Mouse (Mus musculus) NIH3T3 (cell line): ENCODE data around the gene F2r.

ENCODE experiments used
- DNase-seq: peaks from one replicate; pipeline ENCODE4 v3.0.0-alpha.2; 2012; ENCODE audit warnings: low read depth

Gene F2r

DNA sequence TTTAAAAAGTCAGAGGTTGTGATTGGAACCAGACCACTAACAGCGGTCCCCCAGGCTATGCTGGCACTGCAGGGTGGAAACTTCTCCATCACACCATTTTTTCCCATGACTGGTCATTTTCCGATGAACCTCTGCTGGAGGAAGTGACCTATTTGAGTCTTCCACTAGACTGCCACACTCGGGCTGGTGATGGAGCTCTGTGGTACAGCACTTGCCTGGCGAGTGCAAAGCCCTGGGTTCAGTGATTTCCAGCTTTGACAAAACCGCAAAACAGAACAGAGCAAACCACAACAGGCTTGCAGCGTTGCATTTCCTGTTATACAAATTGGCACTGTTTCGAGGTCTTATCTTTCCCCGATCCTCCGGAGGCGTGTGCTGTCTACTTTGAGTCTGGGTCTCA is 25.4 kb downstream of the F2r start:
- no peak for DNase-seq

DNA sequence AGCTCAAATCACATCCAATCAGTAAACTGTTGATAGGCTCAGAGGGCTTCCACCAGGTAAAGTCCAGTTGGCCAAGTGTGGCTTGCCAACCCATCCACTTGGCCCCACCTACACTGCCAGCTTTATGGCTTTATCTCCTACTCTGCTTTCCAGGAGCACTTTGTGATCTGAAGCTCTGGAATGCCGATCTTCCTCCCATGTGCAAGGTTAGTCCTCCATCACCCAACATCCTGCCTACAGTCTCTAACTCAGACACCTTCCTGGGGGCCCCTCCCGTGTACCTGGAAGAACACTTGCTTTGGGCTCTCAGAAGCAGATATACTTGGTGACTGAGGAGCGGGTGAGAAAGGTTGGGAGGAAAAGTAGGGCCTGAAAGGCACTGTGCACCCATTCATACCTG is 26.7 kb downstream of the F2r start:
- DNase-seq, result no peak

DNA sequence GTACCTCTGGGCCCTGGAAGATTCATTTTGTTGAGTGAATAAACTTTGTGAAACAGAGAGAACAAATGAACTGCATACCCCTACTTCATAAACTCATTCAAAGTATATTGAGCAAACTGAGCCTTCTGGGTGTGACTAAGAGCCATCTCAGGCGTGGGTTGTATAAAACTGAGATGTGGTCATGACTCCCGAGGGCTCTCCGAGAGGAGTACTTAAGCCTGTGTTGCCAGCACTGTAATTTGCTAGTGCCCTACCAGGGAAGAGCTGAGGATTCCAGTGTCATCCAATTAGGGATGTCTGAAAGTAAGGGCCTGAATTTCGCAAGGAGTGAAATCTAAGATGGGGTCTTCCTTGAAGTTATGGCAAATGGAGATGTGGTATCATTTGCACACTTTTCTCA is 30.7 kb downstream of the F2r start:
- DNase-seq, result no peak

DNA sequence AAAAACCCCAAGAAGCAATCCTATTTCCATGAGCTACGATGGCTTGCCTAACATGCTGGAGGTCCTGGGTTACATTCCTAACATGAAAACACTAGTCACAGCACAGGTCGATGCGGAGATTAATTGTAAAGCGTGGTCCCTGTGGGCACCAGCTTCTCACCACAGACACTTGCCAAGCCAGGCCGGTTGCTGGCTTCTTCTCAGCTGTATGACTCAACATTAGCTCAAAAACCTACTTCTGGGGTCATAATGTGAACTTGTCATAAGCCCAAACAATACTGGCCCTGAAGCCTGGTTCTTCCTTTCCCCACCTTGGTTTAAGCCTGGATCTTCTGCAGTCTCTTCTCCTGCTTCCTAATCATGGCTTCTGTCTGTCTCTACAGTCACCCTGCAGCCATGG is 33.4 kb downstream of the F2r start:
- peak; percentile 39 for DNase-seq

DNA sequence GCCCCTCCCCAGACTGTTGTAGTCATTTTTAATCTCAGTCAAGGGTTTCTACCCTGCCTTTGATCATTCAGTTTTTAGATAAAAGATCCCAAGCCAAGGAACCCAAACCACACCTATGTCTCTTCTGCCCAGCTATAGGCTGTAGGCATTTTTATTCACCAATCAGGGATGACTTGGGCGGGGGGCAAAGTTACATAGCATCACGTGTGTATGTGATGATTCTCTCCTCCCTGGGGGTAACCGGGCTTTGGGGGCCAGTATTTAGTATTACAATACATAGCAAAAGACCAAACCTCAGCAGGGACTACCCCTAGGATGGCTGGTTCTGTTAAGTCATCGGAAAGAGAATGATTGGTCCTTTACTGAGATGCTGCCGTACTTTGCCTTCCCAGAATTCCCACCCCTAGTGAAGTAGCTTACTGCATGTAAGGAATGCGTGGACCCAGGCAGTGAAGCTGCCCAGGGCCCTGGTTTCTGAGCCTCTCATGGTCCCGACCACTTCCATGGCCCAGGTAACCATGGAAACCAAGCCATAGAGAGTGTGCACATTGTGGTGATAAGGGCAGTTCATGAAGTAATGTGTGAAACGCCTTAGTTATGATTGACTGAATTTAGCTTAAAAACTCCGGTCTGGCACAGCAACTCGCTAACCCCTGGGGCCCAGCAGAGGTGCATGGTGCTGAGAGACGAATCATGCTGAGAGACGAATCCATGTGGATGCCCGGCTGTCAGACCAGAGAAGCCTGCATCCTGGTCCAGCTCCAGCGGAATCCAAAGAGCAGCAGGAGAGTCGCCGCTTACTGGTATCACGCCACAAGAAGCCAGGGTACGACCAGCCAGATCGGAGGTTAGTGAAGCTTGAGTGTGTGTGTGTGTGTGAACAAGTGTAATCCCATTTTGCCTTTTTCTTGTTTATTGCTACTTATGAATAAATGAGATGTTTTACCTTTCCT is 34.8 kb downstream of the F2r start:
- DNase-seq, result no peak

DNA sequence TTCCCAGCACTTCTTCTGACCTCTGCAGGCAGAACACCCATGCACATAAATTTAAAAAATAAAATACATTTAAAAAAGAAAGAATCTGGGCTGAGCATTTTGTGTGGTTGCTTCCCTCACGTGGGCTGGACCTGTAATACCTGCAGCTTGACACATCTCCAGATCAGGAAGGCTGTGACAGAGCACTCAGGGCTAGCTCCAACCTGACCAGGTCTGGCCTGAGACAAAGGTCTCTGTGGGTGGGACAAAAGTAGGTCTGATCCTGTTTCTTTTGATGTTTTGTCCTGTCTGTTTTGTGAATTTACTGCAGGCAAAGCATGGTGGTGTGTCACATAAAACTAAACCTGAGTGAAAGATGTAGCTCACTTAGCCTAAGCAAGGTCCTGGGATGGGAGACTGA is 36.4 kb downstream of the F2r start:
- DNase-seq, result no peak

DNA sequence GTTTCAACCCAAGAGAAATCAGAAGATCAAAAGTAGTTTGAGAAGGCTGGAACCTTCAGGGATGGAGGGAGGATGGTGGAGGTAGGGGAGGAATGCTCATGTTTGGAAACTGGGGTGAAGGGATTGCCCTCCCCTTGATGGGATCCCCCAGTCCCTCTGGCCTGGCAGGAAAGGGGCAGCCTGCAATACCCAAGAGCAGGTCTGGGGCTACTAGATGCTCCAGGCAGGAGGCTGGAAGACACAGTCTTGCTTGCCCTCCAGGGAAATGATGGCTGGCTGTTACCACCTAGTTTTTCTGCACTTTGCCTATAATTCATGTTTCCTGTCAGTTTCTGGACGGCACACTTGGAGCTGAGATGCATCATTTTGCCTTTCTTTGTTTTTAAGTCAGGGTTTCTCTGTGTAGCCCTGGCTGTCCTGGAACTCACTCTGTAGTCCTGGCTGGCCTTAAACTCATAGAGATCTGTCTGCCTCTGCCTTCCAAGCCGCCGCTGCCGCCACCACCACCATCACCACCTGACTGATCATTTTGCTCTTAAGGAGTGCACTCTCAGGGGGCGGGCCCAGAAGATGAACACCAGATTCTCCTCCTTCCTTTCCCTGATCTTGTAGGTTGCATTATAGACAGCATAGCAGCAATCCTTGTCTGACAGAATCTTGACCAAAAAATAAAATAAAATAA is 40.1 kb downstream of the F2r start:
- no peak for DNase-seq

DNA sequence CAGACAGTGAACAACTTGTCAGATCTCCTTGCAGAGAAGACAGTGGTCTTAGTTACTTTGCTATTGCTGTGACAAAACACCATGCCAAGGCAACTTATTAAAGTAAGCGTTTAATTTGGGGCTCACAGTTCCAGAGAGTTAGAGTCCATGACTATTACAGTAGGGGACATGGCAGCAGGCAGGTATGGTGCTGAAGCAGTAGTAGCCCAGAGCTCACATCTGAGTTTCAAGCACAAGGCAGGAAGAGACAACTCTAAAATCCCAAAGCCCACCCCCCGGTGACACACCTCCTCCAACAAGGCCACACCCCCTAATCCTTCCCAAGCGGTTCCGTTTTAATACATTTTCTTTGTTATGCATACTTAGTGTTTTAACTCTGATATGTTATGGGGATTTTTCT is 47.4 kb downstream of the F2r start:
- DNase-seq, result no peak

DNA sequence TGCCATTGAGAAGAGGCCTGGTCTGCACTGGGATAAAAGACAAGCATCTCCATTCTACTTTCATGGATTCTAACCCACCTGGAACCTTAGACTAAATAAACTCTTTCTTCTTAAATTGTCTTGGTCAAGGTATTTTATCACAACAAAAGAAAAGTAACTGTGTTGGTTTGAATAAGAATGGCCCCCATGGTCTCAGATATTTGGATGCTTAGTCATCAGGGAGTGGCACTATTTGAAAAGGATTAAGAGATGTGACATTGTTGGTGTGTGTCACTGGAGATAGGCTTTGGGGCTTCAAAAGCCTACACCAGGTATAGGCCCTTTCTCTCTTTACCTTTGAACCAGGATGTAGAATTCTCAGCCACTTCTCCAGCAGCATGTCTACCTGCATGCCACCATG is 49.0 kb downstream of the F2r start:
- DNase-seq, result no peak

DNA sequence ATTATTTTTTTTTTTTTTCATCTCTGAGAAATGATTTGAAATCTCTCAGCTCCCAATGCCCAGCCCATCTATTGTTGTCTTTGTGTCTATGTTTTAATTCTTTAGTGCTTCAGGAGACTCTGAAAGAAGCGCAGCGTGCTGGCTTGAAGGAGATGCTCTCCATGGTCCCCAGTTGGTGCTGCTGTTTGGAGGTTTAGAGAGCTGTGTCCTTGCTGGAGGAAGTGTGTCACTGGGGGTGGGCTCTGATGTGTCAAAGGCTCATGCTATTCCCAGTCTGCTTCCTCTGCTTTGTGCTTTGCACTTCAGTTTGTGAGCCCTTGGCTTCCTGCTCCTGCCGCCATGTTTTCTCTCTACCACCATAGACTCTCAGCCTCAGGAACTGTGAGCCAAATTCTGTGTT is 50.0 kb downstream of the F2r start:
- DNase-seq, result no peak

DNA sequence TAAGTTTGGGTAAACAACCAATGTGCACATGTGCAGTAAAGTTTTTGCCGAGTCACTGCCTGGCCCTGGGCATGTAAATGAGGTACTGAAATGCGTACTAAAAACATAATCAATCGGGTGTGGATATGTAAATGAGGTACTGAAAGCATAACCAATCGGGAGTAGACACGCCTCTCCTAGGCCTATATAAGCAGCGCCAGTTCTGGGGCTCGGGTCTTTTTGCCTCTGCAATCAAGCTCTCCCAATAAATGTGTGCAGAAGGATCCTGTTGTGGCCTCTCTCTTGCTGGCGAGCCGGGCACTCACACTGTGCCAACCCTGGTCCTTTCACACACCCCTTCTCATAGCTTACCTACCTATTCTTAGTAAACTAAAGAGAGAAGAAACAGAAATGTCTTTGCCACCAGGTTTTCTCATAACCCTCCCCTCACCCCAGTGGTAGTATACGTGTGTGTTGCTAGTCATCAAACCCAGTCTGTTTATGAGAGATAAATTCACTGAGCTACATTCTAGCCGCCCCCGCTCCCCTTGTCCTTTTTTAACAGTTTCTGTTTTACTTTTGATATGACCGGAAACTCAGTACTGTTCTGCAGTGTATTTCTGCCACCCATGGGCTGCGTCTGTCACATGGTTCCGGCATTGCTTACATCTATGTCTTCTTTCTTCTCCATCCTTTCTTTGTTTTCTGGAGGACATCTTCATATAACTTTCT is 51.3 kb downstream of the F2r start:
- DNase-seq, result no peak

DNA sequence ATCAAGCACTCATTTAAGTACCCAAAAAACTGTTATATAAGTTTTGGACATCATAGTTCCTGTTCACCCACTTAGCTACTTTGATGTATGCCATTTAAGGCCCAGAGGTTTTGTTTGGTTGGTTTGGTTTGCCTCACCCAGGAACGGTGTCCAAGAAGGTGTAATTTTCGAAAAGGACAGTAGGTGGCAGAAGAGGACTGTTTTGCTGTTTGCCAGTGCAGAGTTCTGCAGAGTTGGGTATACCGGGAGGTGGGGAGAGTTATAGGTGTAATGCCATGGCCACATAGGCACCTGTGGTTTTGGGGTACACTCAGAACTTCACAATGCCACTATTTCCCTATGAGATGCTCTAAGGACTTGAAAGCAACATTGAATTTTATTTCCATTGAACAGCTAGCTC is 54.6 kb downstream of the F2r start:
- peak; percentile 89 for DNase-seq

DNA sequence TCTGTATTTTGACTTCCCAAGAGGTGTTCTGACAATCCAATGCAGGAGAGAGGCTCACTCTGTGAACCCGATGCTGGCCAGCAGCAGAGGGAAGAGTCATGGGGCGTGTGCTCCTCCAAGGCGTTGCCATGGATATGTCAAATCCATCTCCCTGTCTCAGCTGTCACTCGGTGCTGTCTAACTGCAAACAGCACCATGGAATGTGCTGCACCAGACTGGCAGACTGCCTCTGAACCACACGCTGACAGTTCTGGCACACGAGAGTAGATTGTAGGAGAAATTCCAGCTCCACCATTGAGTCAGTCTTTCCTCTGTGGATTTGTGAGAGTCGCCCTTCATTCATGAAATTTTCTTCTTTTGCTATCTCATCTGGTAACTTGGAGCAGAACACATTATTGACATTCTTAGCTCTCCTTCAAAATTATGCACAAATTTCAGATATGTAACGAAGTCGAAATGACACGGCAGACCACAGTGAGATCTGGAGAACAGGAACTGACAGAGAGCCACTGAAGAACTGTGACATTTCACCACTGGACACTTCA is 55.1 kb downstream of the F2r start:
- DNase-seq, result peak; percentile 80

DNA sequence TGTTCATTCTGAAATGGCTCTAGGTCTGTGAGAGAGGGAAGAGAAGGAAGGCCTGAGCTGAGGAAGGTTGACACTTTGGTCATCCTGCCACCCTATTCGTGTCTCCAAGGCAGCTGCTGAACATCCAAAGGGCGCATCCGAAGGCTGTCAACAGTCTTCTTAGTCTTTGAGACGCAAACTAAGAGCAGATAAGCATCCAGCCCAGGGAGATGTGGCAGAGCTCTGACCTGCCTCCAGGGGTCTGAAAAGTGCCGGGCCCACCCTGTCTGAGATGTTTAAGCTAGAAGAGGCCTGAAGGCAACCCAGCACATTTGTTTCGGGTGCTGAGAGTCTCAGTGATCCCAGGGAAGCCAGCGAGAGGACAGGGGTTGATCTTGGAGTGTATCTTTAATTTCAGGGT is 61.0 kb downstream of the F2r start:
- no peak for DNase-seq

DNA sequence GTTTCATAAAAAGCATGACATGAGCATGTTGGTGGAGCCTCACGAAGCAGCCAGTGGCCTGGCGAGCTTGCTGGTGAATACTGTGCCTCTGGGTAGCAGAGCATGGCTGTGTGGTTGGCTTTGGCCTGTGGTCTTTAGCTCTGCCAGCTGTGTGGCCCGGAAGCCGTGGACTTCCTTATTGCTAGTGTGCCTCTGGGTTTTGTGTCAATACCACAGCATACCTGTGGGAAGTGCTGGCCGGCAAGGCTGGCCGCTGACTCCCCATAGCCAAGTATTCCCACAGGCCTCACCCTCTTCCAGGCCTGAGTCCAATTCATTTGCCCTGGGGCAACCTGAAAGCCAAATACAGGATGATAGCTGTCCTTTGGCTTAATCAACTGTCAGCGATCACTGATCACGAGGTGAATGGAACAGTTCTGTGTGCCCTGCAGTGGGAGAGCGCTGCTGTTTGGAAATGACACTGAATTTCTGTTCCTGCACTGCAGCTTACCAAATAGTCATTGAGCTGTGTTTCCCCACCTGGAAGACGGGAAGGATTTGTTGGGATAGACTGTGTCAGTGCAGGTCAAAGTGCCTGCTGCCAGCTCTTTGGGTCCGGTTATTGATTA is 64.3 kb downstream of the F2r start:
- DNase-seq, result no peak
